Mouse (Mus musculus) megakaryocyte, adult 5-6 weeks (primary cell): ENCODE results near the gene Bcl10. TPM values are rescaled to one million over a fixed set of nuclear protein-coding genes. Genes with fewer than 3 reads are reported as not detected.
A peak's percentile ranks its signal among the peaks of the same experiment; 100 is the strongest.
"Not testable (repeated sequence)": the region's sequence is repeated elsewhere in the genome, so short reads cannot be mapped to it uniquely, and the experiment has no call there.

Experiments
- ATAC-seq: 2 replicates; pipeline ENCODE4 v1.8.0; 2016; ENCODE audit warnings: mild to moderate bottlenecking, inconsistent platforms; ENCODE audit not compliant: poor library complexity, severe bottlenecking
- total RNA-seq, 2 experiments: library from RNA; stranded (forward) in 1 of 2; stranded (reverse) in 1 of 2; fragments of 153-499, 151-499 nt in 1 of 2; fragments of 221-1000, 200-1000 nt in 1 of 2; gene quantifications; 2 replicates each; pipeline versions ENCODE4 v1.2.3 to v1.2.4; 2015 to 2017

The Bcl10 gene
- total RNA-seq, 2 experiments from 2014 or later: 80.6 to 96.1 TPM

- no peak for ATAC-seq
Observed at GRCm38 (mm10) chr3:145913263-145913662, 9.3 kb upstream of the Bcl10 start.

GRCm38 (mm10) chr3:145913942-145914341, 8.7 kb upstream of the Bcl10 start:
- not testable (repeated sequence) for ATAC-seq

- ATAC-seq: peak; percentile 73
Observed at GRCm38 (mm10) chr3:145916374-145916773, 6.2 kb upstream of the Bcl10 start.

DNA sequence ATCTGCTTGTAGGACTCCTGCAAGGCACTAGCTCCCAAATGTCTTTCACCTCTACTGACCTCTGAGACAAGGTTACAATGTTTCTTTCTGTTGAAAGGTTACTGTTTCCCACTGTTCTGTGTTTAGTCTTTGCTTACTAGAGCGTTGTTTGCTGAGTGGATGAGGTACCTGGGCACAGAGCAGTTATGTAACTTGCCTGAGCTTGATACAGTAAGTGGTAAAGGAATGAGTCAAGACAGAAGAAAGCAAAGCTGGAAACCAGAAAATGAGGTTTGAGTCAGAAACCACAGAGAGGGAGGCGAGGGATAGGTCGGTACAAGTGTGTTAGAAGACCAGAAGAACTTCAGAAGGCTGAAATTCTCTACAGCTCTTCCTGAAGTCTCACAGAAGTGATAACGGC, 5.8 kb upstream of the Bcl10 start:
- peak; percentile 23 for ATAC-seq

- no peak for ATAC-seq
Observed at GRCm38 (mm10) chr3:145922971-145923370, 367 bp downstream of the Bcl10 start.

DNA sequence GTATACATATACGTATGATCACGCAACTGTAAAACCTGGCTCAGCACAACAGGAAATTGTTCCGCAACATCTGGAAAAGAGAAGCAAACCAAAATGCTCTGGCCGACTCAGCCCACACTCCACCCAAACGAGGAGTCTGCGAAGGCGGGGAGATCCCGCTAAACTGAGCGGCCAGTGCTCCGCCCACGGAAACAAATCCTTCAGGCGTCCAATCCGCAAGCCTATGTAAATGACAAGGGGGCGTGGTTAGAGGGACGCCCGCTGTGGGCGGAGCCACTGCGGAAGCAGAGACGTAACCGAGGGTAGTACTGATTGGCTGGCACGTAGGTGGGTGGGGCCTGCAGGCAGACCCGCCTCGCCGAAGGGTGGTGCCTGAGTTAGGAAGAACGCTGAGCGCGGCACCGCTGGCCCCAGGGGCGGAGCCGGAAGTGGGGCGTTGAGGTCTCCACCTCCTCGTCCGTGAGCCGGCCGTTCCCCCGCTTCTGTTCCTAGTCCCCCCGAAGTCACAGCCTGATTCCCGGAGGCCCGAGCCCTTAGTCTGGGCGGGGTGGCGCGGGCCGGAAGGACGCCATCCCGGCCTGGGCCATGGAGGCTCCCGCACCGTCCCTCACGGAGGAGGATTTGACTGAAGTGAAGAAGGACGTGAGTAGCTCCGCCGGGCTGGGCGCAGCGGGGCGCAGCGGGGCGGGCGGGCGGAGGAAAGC, 1.4 kb downstream of the Bcl10 start:
- peak; percentile 85 for ATAC-seq

- ATAC-seq: peak; percentile 6
Observed at GRCm38 (mm10) chr3:145924649-145925337, 2.2 kb downstream of the Bcl10 start.

DNA sequence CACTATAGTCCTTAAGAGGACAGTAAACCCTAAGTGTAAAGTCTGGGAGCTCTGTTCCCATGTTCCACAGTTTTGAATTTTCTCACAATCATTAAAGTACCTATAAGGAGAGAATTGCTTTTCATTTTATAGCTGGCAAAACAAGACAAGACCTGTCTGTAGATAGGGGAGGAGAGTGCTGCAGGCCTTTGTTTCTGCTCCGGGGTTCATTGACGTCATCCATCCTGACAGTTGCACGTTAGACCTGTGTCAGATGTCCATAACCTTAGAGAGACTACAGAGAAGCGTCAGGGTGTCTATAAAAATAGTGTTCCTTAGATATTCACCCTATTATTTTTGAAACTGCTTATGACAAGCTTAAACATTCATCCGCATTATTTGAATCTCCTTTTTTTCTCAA, 2.9 kb downstream of the Bcl10 start:
- no peak for ATAC-seq

- ATAC-seq: peak; percentile 69
Observed at GRCm38 (mm10) chr3:145929525-145930400, 7.2 kb downstream of the Bcl10 start.

DNA sequence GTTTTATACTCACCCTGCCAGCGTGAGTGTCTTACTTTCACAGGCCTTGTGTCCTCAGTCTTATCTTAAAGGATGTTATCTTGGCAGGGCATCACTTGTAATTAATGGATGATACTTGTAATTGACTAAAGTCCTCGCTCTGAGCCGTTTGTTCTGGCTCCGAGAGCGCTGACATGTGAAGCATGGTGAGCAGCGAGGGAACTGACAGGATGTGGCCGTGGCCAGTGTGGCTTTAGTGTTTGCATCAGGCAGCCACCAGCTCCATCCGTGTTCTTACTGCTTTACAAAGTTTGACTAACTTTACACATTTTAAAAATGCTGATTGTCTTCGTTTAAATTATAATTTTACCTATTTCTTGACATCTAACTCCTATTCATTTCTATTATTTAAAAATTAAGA, 11.2 kb downstream of the Bcl10 start:
- peak; percentile 41 for ATAC-seq

DNA sequence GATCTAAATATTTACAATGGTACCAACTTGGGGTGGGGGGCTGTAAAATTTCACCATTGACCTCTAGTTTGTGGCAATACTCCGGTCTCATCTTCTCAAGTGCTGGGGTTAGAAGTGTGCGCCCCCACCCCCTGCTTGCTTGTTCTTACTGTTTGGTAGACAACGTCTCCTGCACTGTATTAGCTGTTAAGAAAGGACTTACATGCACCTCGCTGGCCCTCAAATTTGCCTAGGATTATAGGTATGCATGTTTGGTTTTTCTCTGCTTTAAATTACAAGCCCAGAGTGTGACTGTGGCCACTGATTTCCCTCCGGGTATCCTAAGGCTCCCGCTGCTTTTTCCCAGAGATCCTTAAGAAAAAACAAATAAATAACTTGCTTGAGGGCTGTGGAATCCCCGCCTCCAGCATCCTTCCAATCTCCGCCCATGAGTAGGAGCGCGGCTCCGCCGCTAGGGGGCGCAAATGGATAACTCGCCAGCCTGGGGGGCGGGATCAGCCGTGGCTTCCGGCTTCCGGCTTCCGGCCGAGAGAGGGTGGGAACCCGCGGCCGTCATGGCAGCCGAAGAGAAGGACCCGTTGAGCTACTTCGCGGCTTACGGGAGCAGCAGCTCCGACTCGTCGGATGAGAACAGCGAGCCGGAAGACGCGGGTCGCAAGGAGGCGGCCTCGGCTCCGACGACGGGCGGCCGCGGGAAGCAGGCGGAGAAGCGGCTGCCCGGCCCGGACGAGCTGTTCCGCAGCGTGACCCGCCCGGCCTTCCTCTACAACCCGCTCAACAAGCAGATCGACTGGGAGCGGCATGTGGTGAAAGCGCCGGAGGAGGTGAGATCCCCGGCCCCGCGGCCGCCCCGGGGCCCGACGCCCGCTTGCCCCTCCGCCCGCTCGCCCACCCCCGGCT, 15.2 kb downstream of the Bcl10 start, which contains the start of gene 2410004B18Rik:
Gene 2410004B18Rik, plus strand, starts transcription at position 510 of the 900 bp plus-strand sequence.
- peak; percentile 88 for ATAC-seq

DNA sequence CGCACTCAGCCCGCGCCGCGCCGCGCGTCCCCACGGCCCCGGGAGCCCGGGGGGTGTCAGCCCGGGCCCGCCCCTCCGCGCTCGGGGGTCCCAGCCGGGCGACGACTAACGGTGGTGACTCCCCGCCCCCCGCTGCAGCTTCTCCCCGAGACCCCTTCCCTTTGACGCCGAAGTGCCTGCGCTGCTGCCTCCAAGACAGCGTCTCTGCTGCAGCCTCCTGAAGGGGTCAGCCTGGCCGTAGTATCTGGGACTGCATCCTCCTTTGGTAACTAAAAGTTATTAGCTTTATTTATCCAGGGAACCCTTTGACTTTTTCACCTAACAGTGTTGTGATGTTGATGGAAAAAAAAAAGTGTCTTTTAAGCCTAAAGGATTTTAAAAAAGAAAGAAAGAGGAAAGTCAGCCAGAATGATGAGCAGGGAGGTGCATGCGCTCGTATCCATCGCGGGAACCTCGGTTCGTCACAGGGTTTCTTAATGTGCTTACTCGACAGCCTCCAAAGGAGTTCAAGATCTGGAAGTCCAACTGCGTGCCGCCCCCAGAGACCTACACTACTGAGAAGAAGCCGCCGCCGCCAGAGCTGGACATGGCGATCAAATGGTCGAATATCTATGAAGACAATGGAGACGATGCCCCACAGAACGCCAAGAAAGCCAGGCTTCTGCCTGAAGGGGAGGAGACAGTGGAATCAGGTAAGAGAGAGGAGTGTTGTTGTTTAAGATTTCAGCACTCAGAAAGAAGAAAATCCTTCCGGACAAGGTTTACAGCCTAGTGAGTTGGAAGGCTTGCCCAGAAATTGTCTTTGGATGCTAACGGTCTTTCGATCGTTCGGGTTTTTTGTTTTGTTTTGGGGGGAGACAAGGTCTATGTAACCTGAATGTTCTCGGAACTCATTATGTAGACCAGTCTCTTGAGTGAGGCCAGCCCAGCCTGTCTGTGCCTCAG, 16.1 kb downstream of the Bcl10 start:
- ATAC-seq: no peak

DNA sequence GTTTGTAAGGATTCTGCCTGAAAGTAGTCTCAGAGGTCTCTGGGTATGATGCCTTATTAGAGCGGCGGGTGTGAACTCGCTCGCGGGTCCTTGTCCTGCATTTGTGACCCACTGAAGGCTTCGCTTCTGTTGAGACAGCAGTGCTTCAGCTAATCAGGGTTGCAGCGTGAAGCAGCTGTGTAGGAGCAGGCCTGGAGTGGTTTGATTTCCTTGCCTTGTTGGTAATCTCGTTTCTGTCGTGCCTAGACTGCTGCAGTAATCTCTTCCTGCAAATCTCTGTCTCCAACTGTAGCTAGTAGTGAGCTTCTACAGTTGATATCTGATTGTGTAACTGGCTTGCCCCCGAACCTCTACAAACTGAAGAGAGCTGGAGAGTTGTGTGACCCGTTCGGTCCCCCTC, 16.8 kb downstream of the Bcl10 start:
- no peak for ATAC-seq

GRCm38 (mm10) chr3:145939971-145940370, 17.4 kb downstream of the Bcl10 start:
- no peak for ATAC-seq

DNA sequence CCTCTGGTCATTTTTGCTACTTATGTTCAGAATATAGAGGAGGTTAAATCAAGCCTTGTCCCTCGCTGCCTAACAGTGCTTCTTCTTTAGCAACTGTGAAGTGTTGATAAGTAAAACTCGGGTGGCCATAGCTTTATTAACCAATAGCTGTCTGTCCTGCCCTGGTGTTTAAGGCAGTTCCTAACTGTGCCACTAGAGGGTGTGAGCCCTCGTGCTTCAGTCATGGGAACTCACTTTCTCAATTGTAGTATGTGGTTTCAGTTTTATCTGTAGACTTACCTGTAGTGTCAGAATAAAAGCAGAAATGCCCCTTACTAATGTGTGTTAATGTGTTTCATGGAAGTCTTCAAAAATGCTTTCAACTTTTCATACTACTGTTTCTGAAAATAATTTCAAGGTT, 19.4 kb downstream of the Bcl10 start:
- ATAC-seq: peak; percentile 73

DNA sequence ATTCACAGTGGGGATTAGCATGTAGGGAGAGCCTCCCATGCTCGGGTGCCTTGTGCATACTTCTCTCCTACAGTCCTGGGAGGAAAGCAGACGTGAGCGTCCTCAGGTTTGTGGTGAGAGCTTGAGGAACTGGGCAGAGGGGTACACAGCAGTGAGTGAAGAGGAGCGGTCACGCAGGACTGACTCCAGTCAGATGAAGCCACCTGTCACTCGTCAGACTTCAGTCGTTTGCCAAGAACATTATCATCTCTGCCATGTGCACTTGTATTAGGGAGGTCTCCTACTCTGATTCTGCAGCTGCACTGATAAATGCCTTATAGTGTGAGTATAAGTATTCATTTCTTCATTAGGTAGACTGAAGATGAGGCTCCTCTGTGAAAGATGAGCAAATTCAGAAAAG, 21.7 kb downstream of the Bcl10 start:
- ATAC-seq: no peak

DNA sequence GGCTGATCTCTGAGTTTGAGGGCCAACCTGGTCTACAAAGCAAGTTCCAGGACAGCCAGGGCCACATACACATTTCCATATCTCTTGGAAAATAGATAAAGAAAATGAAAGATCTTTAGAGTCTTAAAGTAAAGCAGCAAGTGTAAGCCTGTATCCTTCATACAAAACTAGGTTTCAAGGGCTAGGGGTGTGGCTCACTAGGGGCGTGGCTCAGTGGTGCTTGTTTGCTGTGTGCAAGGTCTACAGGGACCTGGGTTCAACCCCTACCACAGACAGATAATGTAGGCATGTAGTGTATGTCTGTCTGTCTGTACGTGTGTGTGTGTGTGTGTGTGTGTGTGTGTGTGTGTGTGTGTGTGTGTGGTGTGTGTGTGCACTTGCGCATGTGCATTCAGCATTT, 23.3 kb downstream of the Bcl10 start:
- no peak for ATAC-seq

- no peak for ATAC-seq
Observed at GRCm38 (mm10) chr3:145946654-145947053, 24.1 kb downstream of the Bcl10 start.

GRCm38 (mm10) chr3:145947539-145948204, 25.1 kb downstream of the Bcl10 start:
- ATAC-seq: no peak
